In the genomic region with DNA sequence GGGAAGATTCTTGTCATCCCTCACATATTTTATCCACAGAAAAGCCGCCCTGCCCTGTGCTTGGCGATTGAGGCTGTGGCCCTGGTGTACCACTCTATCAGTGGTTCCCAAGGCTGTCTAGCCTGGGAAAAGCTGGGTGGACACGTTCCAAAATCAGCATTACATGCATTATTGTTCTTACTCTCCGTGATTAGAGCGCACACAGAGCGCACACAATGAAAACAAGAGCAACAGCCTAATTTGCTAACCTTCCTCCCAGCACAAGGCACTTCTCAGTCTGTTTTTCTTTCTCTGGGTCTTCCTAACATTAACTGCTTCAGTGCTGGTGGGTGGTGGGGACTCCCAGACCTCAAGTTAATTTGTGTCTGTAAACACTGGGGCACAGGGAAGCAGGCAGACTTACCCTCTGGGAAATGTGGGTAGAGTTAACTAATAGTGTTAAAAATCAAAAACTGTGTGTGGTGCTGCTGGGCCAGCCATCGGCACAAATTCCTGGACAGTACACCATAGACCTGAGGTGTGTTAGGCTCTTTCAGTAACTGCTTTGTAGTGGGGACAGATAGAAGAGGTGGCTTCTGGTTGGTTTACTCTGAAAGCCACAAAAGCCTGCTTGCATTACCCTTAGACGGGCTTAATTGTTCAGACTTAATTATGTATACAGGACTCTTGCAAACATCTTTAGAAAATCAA, we compare ENCODE assay signal across 9 mouse cellular contexts.
DNase-seq lines count a peak whose midpoint lies in the region; ATAC-seq lines count a peak whose summit lies in the region.
"Had no signal": no experiment of that assay in that cellular context is flagged by ENCODE, and none has a peak within 500 bp of the region (broad histone marks: within the 10 kb centered on the region; RNA-seq: fewer than 3 reads in every experiment).

No protein-coding gene starts in this region.

- H3K36me3 ChIP-seq in kidney, embryonic 16.5 days (ENCODE audit: insufficient read depth, low read length) = no peaks in the 10 kb centered on the region
- H3K36me3 ChIP-seq in embryonic facial prominence, embryonic 15.5 days = no peaks in the 10 kb centered on the region

- no peaks in the 10 kb centered on the region for H3K9me3 ChIP-seq in kidney, embryonic 16.5 days (ENCODE audit: low read length)
- no peaks in the 10 kb centered on the region for H3K9me3 ChIP-seq in embryonic facial prominence, embryonic 15.5 days (replicated peaks)

- peak overlapping the region; percentile 4; the same call in 1 of the 2 replicates for H3K9ac ChIP-seq in kidney, embryonic 16.5 days (replicated peaks; ENCODE audit: low read length)
- H3K9ac ChIP-seq in embryonic facial prominence, embryonic 15.5 days = no peak overlapping the region

- 0 out of 2 replicates have a peak, but pooled peaks cover 4% of the 10 kb centered on the region for H3K4me1 ChIP-seq in kidney, embryonic 16.5 days (ENCODE audit: insufficient read depth, low read length)
- H3K4me1 ChIP-seq in embryonic facial prominence, embryonic 15.5 days = 0 out of 2 replicates have a peak, but pooled peaks cover 3% of the 10 kb centered on the region

- peak; percentile 90 for ATAC-seq in kidney, embryonic 16.5 days (ENCODE audit: low FRiP score, low TSS enrichment)
- ATAC-seq in embryonic facial prominence, embryonic 15.5 days (ENCODE audit: insufficient number of reproducible peaks, low FRiP score, low TSS enrichment, low read depth) = no peak; the same call in 1 of the 2 replicates

- DNase-seq in kidney, postnatal 25 days = no peak
- peak; percentile 41 for DNase-seq in heart, postnatal 4 days
- peak; percentile 18 for DNase-seq in lung, postnatal 36 days
- peak; percentile 41 for DNase-seq in testis, postnatal 10 days (ENCODE audit: low spot score)
- DNase-seq in spleen, adult 18-20 months = no peak
- no peak for DNase-seq in adrenal gland, postnatal 14 days

- WGBS in kidney, embryonic 16.5 days = 4% methylated on average over 8 of the region's 8 CpGs
- WGBS in embryonic facial prominence, embryonic 15.5 days = 6% methylated on average over 8 of the region's 8 CpGs

- peak overlapping the region; percentile 41 for H3K4me2 ChIP-seq in kidney, embryonic 16.5 days (replicated peaks; ENCODE audit: low read depth, low read length)
- peak overlapping the region; percentile 47 for H3K4me2 ChIP-seq in embryonic facial prominence, embryonic 15.5 days (replicated peaks)

- H3K4me3 ChIP-seq in kidney, embryonic 16.5 days (ENCODE audit: low read length) = peak overlapping the region; percentile 21
- peak overlapping the region; percentile 29 for H3K4me3 ChIP-seq in embryonic facial prominence, embryonic 15.5 days (replicated peaks)

- H3K27me3 ChIP-seq in kidney, embryonic 16.5 days (ENCODE audit: insufficient read depth, low read length) = no peaks in the 10 kb centered on the region
- H3K27me3 ChIP-seq in embryonic facial prominence, embryonic 15.5 days = no peaks in the 10 kb centered on the region

- peak overlapping the region; percentile 13 for H3K27ac ChIP-seq in kidney, embryonic 16.5 days (ENCODE audit: low read length)
- peak overlapping the region; percentile 24; the same call in 1 of the 2 replicates for H3K27ac ChIP-seq in embryonic facial prominence, embryonic 15.5 days (replicated peaks)
- H3K27ac ChIP-seq: macrophage had no signal

Comparison
In these comparisons a context has a peak if more than half of its experiments do, and no peak if none do; other contexts are left out.
1. DNase-seq: peak in heart, postnatal 4 days (single experiment), lung, postnatal 36 days (single experiment) and testis, postnatal 10 days (single experiment); none in kidney, postnatal 25 days (0 of 2), spleen, adult 18-20 months (0 of 2) and adrenal gland, postnatal 14 days (single experiment).